Comparison of ENCODE assay signal across 8 mouse cellular contexts in genomic region chr7:111082822-111083732, GRCm38 (mm10). TPM values are rescaled to one million over a fixed set of nuclear protein-coding genes. Genes with fewer than 3 reads are reported as not detected.
A peak's percentile ranks its signal among the peaks of the same experiment; 100 is the strongest.
DNase-seq lines count a peak whose midpoint lies in the region; ATAC-seq and TF ChIP-seq lines count a peak whose summit lies in the region.

TSS of gene Eif4g2 (minus strand) at chr7:111083030.

- peak within 1 kb of the TSS; percentile 96 for H3ac ChIP-seq in C2C12 (ENCODE audit: control insufficient read depth, insufficient read length, low read depth)
- H3ac ChIP-seq in myocyte (ENCODE audit: control insufficient read depth, insufficient read length), result peak within 1 kb of the TSS; percentile 92

- TF ChIP-seq CTCF in C2C12 (IDR thresholded peaks at IDR 0.05; ENCODE audit: control insufficient read depth, insufficient read depth, insufficient read length), result no peak
- no peak for TF ChIP-seq CTCF in brain, embryonic 14.5 days (IDR thresholded peaks at IDR 0.05; ENCODE audit: borderline replicate concordance, extremely low read depth, insufficient read depth, insufficient read length)
- TF ChIP-seq CTCF in liver, adult 2 months (IDR thresholded peaks at IDR 0.05; ENCODE audit: low read depth, low read length), result no peak

- peak; percentile 100 for DNase-seq in brain, embryonic 14.5 days (ENCODE audit: low read depth)
- peak; percentile 92 for DNase-seq in liver, adult 2 months (ENCODE audit: extremely low read depth, low read depth, low spot score)
- DNase-seq in splenic B cell, adult 2 months (ENCODE audit: low read depth, low spot score), result peak; percentile 99

- H3K79me2 ChIP-seq in C2C12 (ENCODE audit: control insufficient read depth, insufficient read depth) (peaks cover 53% of the 10 kb centered on the region), myocyte (ENCODE audit: control insufficient read depth, insufficient read depth) (peaks cover 50% of the 10 kb centered on the region)
- H3K79me2 ChIP-seq in liver, adult 2 months (ENCODE audit: control insufficient read depth, insufficient read depth, low read length), result peaks cover 7% of the 10 kb centered on the region; the same call in 1 of the 2 replicates

- H3K9ac ChIP-seq in heart, embryonic 11.5 days (ENCODE audit: low read depth, low read length), result peak within 1 kb of the TSS; percentile 100
- H3K9ac ChIP-seq in kidney, embryonic 16.5 days (replicated peaks; ENCODE audit: low read length), result peak within 1 kb of the TSS; percentile 94
- H3K9ac ChIP-seq in liver, adult 2 months (ENCODE audit: low read depth, low read length), result peak within 1 kb of the TSS; percentile 95

- peak; percentile 95 for TF ChIP-seq POLR2A in brain, embryonic 14.5 days (IDR thresholded peaks at IDR 0.05; ENCODE audit: borderline replicate concordance, extremely low read depth, insufficient read depth, insufficient read length, poor library complexity, severe bottlenecking)
- TF ChIP-seq POLR2A in liver, adult 2 months (IDR thresholded peaks at IDR 0.05; ENCODE audit: extremely low read depth, insufficient read depth, low read length), result peak; percentile 98
- TF ChIP-seq POLR2A in myocyte (IDR thresholded peaks at IDR 0.05; ENCODE audit: insufficient read length, low read depth), result peak; percentile 93

- peak; percentile 98 for ATAC-seq in heart, embryonic 11.5 days (replicated peaks; ENCODE audit: insufficient number of reproducible peaks, low FRiP score, low TSS enrichment)
- ATAC-seq in kidney, embryonic 16.5 days (ENCODE audit: low FRiP score, low TSS enrichment), result peak; percentile 99

- H3K4me2 ChIP-seq in heart, embryonic 11.5 days, result peak within 1 kb of the TSS; percentile 82
- peak within 1 kb of the TSS; percentile 80 for H3K4me2 ChIP-seq in kidney, embryonic 16.5 days (replicated peaks; ENCODE audit: low read depth, low read length)
- peak within 1 kb of the TSS; percentile 93 for H3K4me2 ChIP-seq in myocyte (ENCODE audit: low read depth)

- H3K4me3 ChIP-seq in C2C12 (ENCODE audit: insufficient read depth, poor library complexity, severe bottlenecking) (peak within 1 kb of the TSS; percentile 78), myocyte (peak within 1 kb of the TSS; percentile 96)
- peak within 1 kb of the TSS; percentile 100 for H3K4me3 ChIP-seq in erythroblast, embryonic 14.5 days (replicated peaks)
- peak within 1 kb of the TSS; percentile 97 for H3K4me3 ChIP-seq in heart, embryonic 11.5 days (ENCODE audit: low read depth, low read length)
- H3K4me3 ChIP-seq in kidney, embryonic 16.5 days (ENCODE audit: low read length), result peak within 1 kb of the TSS; percentile 95
- H3K4me3 ChIP-seq in liver, adult 2 months (ENCODE audit: insufficient read depth, low read depth, low read length), result peak within 1 kb of the TSS; percentile 92

- H3K27ac ChIP-seq in heart, embryonic 11.5 days (ENCODE audit: low read depth, low read length), result peak within 1 kb of the TSS; percentile 100
- peak within 1 kb of the TSS; percentile 98 for H3K27ac ChIP-seq in kidney, embryonic 16.5 days (ENCODE audit: low read length)
- peak within 1 kb of the TSS; percentile 93 for H3K27ac ChIP-seq in liver, adult 2 months (replicated peaks; ENCODE audit: insufficient read depth, low read depth, low read length)

- no peaks in the 10 kb centered on the region for H3K9me3 ChIP-seq in erythroblast, embryonic 14.5 days (ENCODE audit: control insufficient read depth, low read length)
- H3K9me3 ChIP-seq in heart, embryonic 11.5 days (replicated peaks; ENCODE audit: control insufficient read depth, low read length), result no peaks in the 10 kb centered on the region
- H3K9me3 ChIP-seq in kidney, embryonic 16.5 days (ENCODE audit: low read length), result no peaks in the 10 kb centered on the region

- H3K4me1 ChIP-seq in erythroblast, embryonic 14.5 days (ENCODE audit: control insufficient read depth), result peaks cover 59% of the 10 kb centered on the region
- H3K4me1 ChIP-seq in heart, embryonic 11.5 days (ENCODE audit: control insufficient read depth, insufficient read depth, low read length), result peaks cover 9% of the 10 kb centered on the region
- peaks cover 17% of the 10 kb centered on the region for H3K4me1 ChIP-seq in kidney, embryonic 16.5 days (ENCODE audit: insufficient read depth, low read length)
- H3K4me1 ChIP-seq in liver, adult 2 months (ENCODE audit: control insufficient read depth, insufficient read depth, low read length), result peaks cover 10% of the 10 kb centered on the region; the same call in 1 of the 2 replicates

- peaks cover 37% of the 10 kb centered on the region for H3K36me3 ChIP-seq in C2C12 (ENCODE audit: control insufficient read depth, insufficient read depth)
- H3K36me3 ChIP-seq in erythroblast, embryonic 14.5 days (ENCODE audit: control insufficient read depth), result peaks cover 53% of the 10 kb centered on the region
- peaks cover 22% of the 10 kb centered on the region for H3K36me3 ChIP-seq in heart, embryonic 11.5 days (ENCODE audit: control insufficient read depth, insufficient read depth, low read length)
- peaks cover 30% of the 10 kb centered on the region for H3K36me3 ChIP-seq in kidney, embryonic 16.5 days (ENCODE audit: insufficient read depth, low read length)
- peaks cover 33% of the 10 kb centered on the region for H3K36me3 ChIP-seq in liver, adult 2 months (ENCODE audit: control insufficient read depth, insufficient read depth, low read length)
- peaks cover 36% of the 10 kb centered on the region for H3K36me3 ChIP-seq in myocyte (ENCODE audit: control insufficient read depth, insufficient read depth)
- H3K36me3 ChIP-seq in splenic B cell, adult 2 months (ENCODE audit: control insufficient read depth, insufficient read depth, low read length, poor library complexity, severe bottlenecking), result peaks cover 16% of the 10 kb centered on the region

- H3K27me3 ChIP-seq in C2C12 (ENCODE audit: control insufficient read depth, insufficient read depth, insufficient read length), result no peaks in the 10 kb centered on the region
- no peaks in the 10 kb centered on the region for H3K27me3 ChIP-seq in erythroblast, embryonic 14.5 days (ENCODE audit: control insufficient read depth)
- no peaks in the 10 kb centered on the region for H3K27me3 ChIP-seq in heart, embryonic 11.5 days (ENCODE audit: control insufficient read depth, insufficient read depth, low read length)
- H3K27me3 ChIP-seq in kidney, embryonic 16.5 days (ENCODE audit: insufficient read depth, low read length), result no peaks in the 10 kb centered on the region
- H3K27me3 ChIP-seq in liver, adult 2 months (ENCODE audit: control insufficient read depth, insufficient read depth, low read length), result no peaks in the 10 kb centered on the region
- no peaks in the 10 kb centered on the region for H3K27me3 ChIP-seq in myocyte (ENCODE audit: control insufficient read depth, insufficient read depth, insufficient read length)
- no peaks in the 10 kb centered on the region for H3K27me3 ChIP-seq in splenic B cell, adult 2 months (ENCODE audit: control insufficient read depth, insufficient read depth, low read length, poor library complexity, severe bottlenecking)

- under 1% methylated on average over 70 of the region's 70 CpGs for WGBS in heart, embryonic 11.5 days (ENCODE audit: insufficient replicate concordance)
- under 1% methylated on average over 67 of the region's 70 CpGs for WGBS in kidney, embryonic 16.5 days
- under 1% methylated on average over 70 of the region's 70 CpGs for WGBS in liver, adult 2 months

- H3K79me3 ChIP-seq in C2C12 (ENCODE audit: low read depth), result peaks cover 41% of the 10 kb centered on the region

TF ChIP-seq in C2C12, 6 proteins besides CTCF, POLR2A, EP300 and RAD21:
- TF ChIP-seq USF1 (IDR thresholded peaks at IDR 0.05; ENCODE audit: low read depth) (no peak), FOSL1 (IDR thresholded peaks at IDR 0.05; ENCODE audit: insufficient read depth, low read length, poor library complexity, severe bottlenecking) (no peak), MYOG (IDR thresholded peaks at IDR 0.05; ENCODE audit: control insufficient read depth, extremely low read depth, insufficient read length) (no peak), CEBPB (IDR thresholded peaks at IDR 0.05; ENCODE audit: low read depth) (no peak), MAX (IDR thresholded peaks at IDR 0.05) (no peak), MYOD1 (IDR thresholded peaks at IDR 0.05; ENCODE audit: control insufficient read depth, insufficient read length, low read depth) (no peak)

TF ChIP-seq in myocyte, 11 proteins besides CTCF, POLR2A, EP300 and RAD21:
- no peak for TF ChIP-seq TCF3 (IDR thresholded peaks at IDR 0.05; ENCODE audit: insufficient read length, low read depth)
- TF ChIP-seq MYOD1 (IDR thresholded peaks at IDR 0.05; ENCODE audit: control insufficient read depth in 1 of 3, insufficient read length in 2 of 3, low read depth in 2 of 3), result peak in 1 of 3 experiments; percentile 29
- TF ChIP-seq POLR2AphosphoS2 (IDR thresholded peaks at IDR 0.05; ENCODE audit: insufficient read length, low read depth), result peak; percentile 96
- TF ChIP-seq SRF (IDR thresholded peaks at IDR 0.05; ENCODE audit: control insufficient read depth, insufficient read length, low read depth), result peak; percentile 52
- TF ChIP-seq REST (IDR thresholded peaks at IDR 0.05; ENCODE audit: insufficient read depth, insufficient read length), result peak; percentile 26
- TF ChIP-seq USF1 (IDR thresholded peaks at IDR 0.05; ENCODE audit: low read depth), result no peak

RNA-seq across cellular contexts. Expression of gene Eif4g2, which starts in this region (rescaled TPM):
- polyA plus RNA-seq in C2C12 (2012; fragmentation: generic; extraction: Trizol) (386 TPM), myocyte (2012; fragmentation: generic; extraction: Trizol) (408 TPM)
- 594 and 722 TPM in 2 replicates for polyA plus RNA-seq in brain, embryonic 14.5 days (2012; rRNA removed)
- polyA plus RNA-seq in erythroblast, embryonic 14.5 days (2012), result 36.1 and 50.3 TPM in 2 replicates
- 884 and 1,030 TPM in 2 replicates for polyA plus RNA-seq in heart, embryonic 11.5 days (2014; fragmentation: Nextera tagmentation; extraction: Ambion mirVana)
- polyA plus RNA-seq in kidney, embryonic 16.5 days (2015; fragmentation: Nextera tagmentation; extraction: Ambion mirVana), result 856 and 968 TPM in 2 replicates
- total RNA-seq in liver, adult 2 months (2014; rRNA removed), result 210 and 323 TPM in 2 replicates
- polyA plus RNA-seq in liver, adult 2 months (2012; rRNA removed), result 64.7 and 69.7 TPM in 2 replicates

Comparison
In these comparisons a context has a peak if more than half of its experiments do, and no peak if none do; other contexts are left out.
1. Peak in every context shown above with its lines: DNase-seq, ATAC-seq, H3K4me3 ChIP-seq and H3K27ac ChIP-seq.